Mouse (Mus musculus): ENCODE results near the gene Vmn2r105. TPM values are rescaled to one million over a fixed set of nuclear protein-coding genes. Genes with fewer than 3 reads are reported as not detected.

Gene Vmn2r105
- polyA plus RNA-seq (2012; fragmentation: generic; extraction: Trizol) = not detected
- long read RNA-seq, experiment 1 = 0 reads
- long read RNA-seq, experiment 2 = 0 reads

- Histone ChIP-seq H3K27me3 (ENCODE audit: control insufficient read depth, insufficient read depth, insufficient read length) (no peaks in the 10 kb centered on the region), H3K4me3 (ENCODE audit: insufficient read depth, poor library complexity, severe bottlenecking) (no peak within 1 kb of the TSS), H3ac (ENCODE audit: control insufficient read depth, insufficient read length, low read depth) (no peak within 1 kb of the TSS), H3K79me2 (ENCODE audit: control insufficient read depth, insufficient read depth) (no peaks in the 10 kb centered on the region), H3K79me3 (ENCODE audit: low read depth) (no peaks in the 10 kb centered on the region), H3K36me3 (ENCODE audit: control insufficient read depth, insufficient read depth) (no peaks in the 10 kb centered on the region)
- TF ChIP-seq MAX (IDR thresholded peaks at IDR 0.05) (no peak), USF1 (IDR thresholded peaks at IDR 0.05; ENCODE audit: low read depth) (no peak), CEBPB (IDR thresholded peaks at IDR 0.05; ENCODE audit: low read depth) (no peak), MYOD1 (IDR thresholded peaks at IDR 0.05; ENCODE audit: control insufficient read depth, insufficient read length, low read depth) (no peak), FOSL1 (IDR thresholded peaks at IDR 0.05; ENCODE audit: insufficient read depth, low read length, poor library complexity, severe bottlenecking) (no peak), CTCF (IDR thresholded peaks at IDR 0.05; ENCODE audit: control insufficient read depth, insufficient read depth, insufficient read length) (no peak), MYOG (IDR thresholded peaks at IDR 0.05; ENCODE audit: control insufficient read depth, extremely low read depth, insufficient read length) (no peak)
Observed at GRCm38 (mm10) chr17:20234952-20235351, at the start of gene Vmn2r105. Vmn2r105 (minus strand) TSS chr17:20235052.

GRCm38 (mm10) chr17:20255522-20255921 is 20.7 kb upstream of the Vmn2r105 start:
- no peak overlapping the region for H3ac ChIP-seq (ENCODE audit: control insufficient read depth, insufficient read length, low read depth)
- no peaks in the 10 kb centered on the region for H3K79me2 ChIP-seq (ENCODE audit: control insufficient read depth, insufficient read depth)
- no peaks in the 10 kb centered on the region for H3K79me3 ChIP-seq (ENCODE audit: low read depth)
- H3K36me3 ChIP-seq (ENCODE audit: control insufficient read depth, insufficient read depth) = no peaks in the 10 kb centered on the region
- no peaks in the 10 kb centered on the region for H3K27me3 ChIP-seq (ENCODE audit: control insufficient read depth, insufficient read depth, insufficient read length)
- no peak overlapping the region for H3K4me3 ChIP-seq (ENCODE audit: insufficient read depth, poor library complexity, severe bottlenecking)
- TF ChIP-seq MAX (IDR thresholded peaks at IDR 0.05) (no peak), USF1 (IDR thresholded peaks at IDR 0.05; ENCODE audit: low read depth) (no peak), CTCF (IDR thresholded peaks at IDR 0.05; ENCODE audit: control insufficient read depth, insufficient read depth, insufficient read length) (no peak)

- H3K79me2 ChIP-seq (ENCODE audit: control insufficient read depth, insufficient read depth) = no peaks in the 10 kb centered on the region
- no peaks in the 10 kb centered on the region for H3K79me3 ChIP-seq (ENCODE audit: low read depth)
- TF ChIP-seq FOSL1 (IDR thresholded peaks at IDR 0.05; ENCODE audit: insufficient read depth, low read length, poor library complexity, severe bottlenecking) = no peak
- no peak for TF ChIP-seq USF1 (IDR thresholded peaks at IDR 0.05; ENCODE audit: low read depth)
- no peak for TF ChIP-seq MYOG (IDR thresholded peaks at IDR 0.05; ENCODE audit: control insufficient read depth, extremely low read depth, insufficient read length)
- TF ChIP-seq CTCF (IDR thresholded peaks at IDR 0.05; ENCODE audit: control insufficient read depth, insufficient read depth, insufficient read length) = no peak
- TF ChIP-seq MYOD1 (IDR thresholded peaks at IDR 0.05; ENCODE audit: control insufficient read depth, insufficient read length, low read depth) = no peak
- no peaks in the 10 kb centered on the region for H3K36me3 ChIP-seq (ENCODE audit: control insufficient read depth, insufficient read depth)
- H3K4me3 ChIP-seq (ENCODE audit: insufficient read depth, poor library complexity, severe bottlenecking) = no peak within 1 kb of the TSS
- H3K27me3 ChIP-seq (ENCODE audit: control insufficient read depth, insufficient read depth, insufficient read length) = no peaks in the 10 kb centered on the region
- no peak within 1 kb of the TSS for H3ac ChIP-seq (ENCODE audit: control insufficient read depth, insufficient read length, low read depth)
Observed at GRCm38 (mm10) chr17:20182997-20183396, 51.9 kb downstream of the Vmn2r105 start, which contains the start of gene Fpr-rs6. Fpr-rs6 (minus strand) TSS chr17:20183097.

Other genes starting within 250 kb of the Vmn2r105 start
- gene Vmn2r104, start 186.7 kb downstream of the Vmn2r105 start, polyA plus RNA-seq (2012; fragmentation: generic; extraction: Trizol) = under 0.01 TPM
- not detected for gene Fpr-rs7, start 120.8 kb downstream of the Vmn2r105 start, polyA plus RNA-seq (2012; fragmentation: generic; extraction: Trizol)
- not detected for gene Fpr-rs6, start 52.0 kb downstream of the Vmn2r105 start, polyA plus RNA-seq (2012; fragmentation: generic; extraction: Trizol)
- gene Vmn2r106, start 50.5 kb upstream of the Vmn2r105 start, polyA plus RNA-seq (2012; fragmentation: generic; extraction: Trizol) = not detected
- gene Vmn2r107, start 110.2 kb upstream of the Vmn2r105 start, polyA plus RNA-seq (2012; fragmentation: generic; extraction: Trizol) = not detected
- not detected for gene Vmn1r224, start 179.1 kb upstream of the Vmn2r105 start, polyA plus RNA-seq (2012; fragmentation: generic; extraction: Trizol)
- gene Vmn2r108, start 246.3 kb upstream of the Vmn2r105 start, polyA plus RNA-seq (2012; fragmentation: generic; extraction: Trizol) = not detected